Mouse (Mus musculus): ENCODE data around the gene Gm3159. TPM values are rescaled to one million over a fixed set of nuclear protein-coding genes. Genes with fewer than 3 reads are reported as not detected.
"Not testable (repeated sequence)": the region's sequence is repeated elsewhere in the genome, so short reads cannot be mapped to it uniquely, and the experiment has no call there.

Gm3159 gene
- polyA plus RNA-seq (2016; fragmentation: Nextera tagmentation; extraction: Ambion mirVana) = not detected in 2 replicates

- not testable (repeated sequence) for H3K9ac ChIP-seq; H3K36me3 ChIP-seq; H3K4me2 ChIP-seq; ATAC-seq (ENCODE audit: insufficient number of reproducible peaks, low FRiP score); H3K4me3 ChIP-seq; H3K27ac ChIP-seq (ENCODE audit: poor library complexity, severe bottlenecking); H3K9me3 ChIP-seq (replicated peaks); H3K27me3 ChIP-seq (replicated peaks); H3K4me1 ChIP-seq (replicated peaks)
- WGBS = 60% methylated on average over 3 of the region's 3 CpGs
These were observed at the start of gene Gm3159 for GRCm38 (mm10) chr14:4397226-4397625. Gene Gm3159, plus strand, starts transcription at chr14:4397526.

- not testable (repeated sequence) for H3K9ac ChIP-seq; H3K27me3 ChIP-seq (replicated peaks); H3K4me2 ChIP-seq; ATAC-seq (ENCODE audit: insufficient number of reproducible peaks, low FRiP score); H3K4me3 ChIP-seq; H3K4me1 ChIP-seq (replicated peaks); H3K9me3 ChIP-seq (replicated peaks); H3K27ac ChIP-seq (ENCODE audit: poor library complexity, severe bottlenecking); H3K36me3 ChIP-seq
- WGBS = 70% methylated on average over 3 of the region's 3 CpGs
These were observed 28.3 kb upstream of the Gm3159 start for GRCm38 (mm10) chr14:4368991-4369390.

- H3K27me3 ChIP-seq (replicated peaks); H3K9ac ChIP-seq; H3K36me3 ChIP-seq; H3K4me2 ChIP-seq; H3K4me3 ChIP-seq; ATAC-seq (ENCODE audit: insufficient number of reproducible peaks, low FRiP score); H3K9me3 ChIP-seq (replicated peaks); H3K27ac ChIP-seq (ENCODE audit: poor library complexity, severe bottlenecking); H3K4me1 ChIP-seq (replicated peaks): not testable (repeated sequence)
- 65% methylated on average over 3 of the region's 3 CpGs for WGBS
These were observed 27.6 kb upstream of the Gm3159 start for GRCm38 (mm10) chr14:4369691-4370090.

GRCm38 (mm10) chr14:4377871-4378270, 19.5 kb upstream of the Gm3159 start:
- not testable (repeated sequence) for H3K4me3 ChIP-seq; H3K4me1 ChIP-seq (replicated peaks); H3K27me3 ChIP-seq (replicated peaks); H3K4me2 ChIP-seq; H3K36me3 ChIP-seq; H3K9me3 ChIP-seq (replicated peaks); H3K27ac ChIP-seq (ENCODE audit: poor library complexity, severe bottlenecking); ATAC-seq (ENCODE audit: insufficient number of reproducible peaks, low FRiP score); H3K9ac ChIP-seq

- H3K9me3 ChIP-seq (replicated peaks); H3K4me3 ChIP-seq; H3K4me2 ChIP-seq; H3K36me3 ChIP-seq; H3K27me3 ChIP-seq (replicated peaks); H3K4me1 ChIP-seq (replicated peaks); H3K9ac ChIP-seq; H3K27ac ChIP-seq (ENCODE audit: poor library complexity, severe bottlenecking); ATAC-seq (ENCODE audit: insufficient number of reproducible peaks, low FRiP score): not testable (repeated sequence)
These were observed 11.7 kb upstream of the Gm3159 start for GRCm38 (mm10) chr14:4385606-4386005.

GRCm38 (mm10) chr14:4392841-4393530, 4.3 kb upstream of the Gm3159 start:
- not testable (repeated sequence) for H3K9me3 ChIP-seq (replicated peaks); H3K4me1 ChIP-seq (replicated peaks)
- WGBS = 85% methylated on average over 4 of the region's 6 CpGs

GRCm38 (mm10) chr14:4398624-4399023, 1.3 kb downstream of the Gm3159 start:
- H3K27ac ChIP-seq (ENCODE audit: poor library complexity, severe bottlenecking); H3K4me1 ChIP-seq (replicated peaks); ATAC-seq (ENCODE audit: insufficient number of reproducible peaks, low FRiP score): not testable (repeated sequence)

More at GRCm38 (mm10) chr14:4392841-4393530, 4.3 kb upstream of the Gm3159 start:
- not testable (repeated sequence) for H3K9ac ChIP-seq; H3K36me3 ChIP-seq; H3K4me3 ChIP-seq; H3K27ac ChIP-seq (ENCODE audit: poor library complexity, severe bottlenecking); H3K27me3 ChIP-seq (replicated peaks); H3K4me2 ChIP-seq; ATAC-seq (ENCODE audit: insufficient number of reproducible peaks, low FRiP score)

GRCm38 (mm10) chr14:4400115-4400789, 2.9 kb downstream of the Gm3159 start:
- not testable (repeated sequence) for H3K27me3 ChIP-seq (replicated peaks); H3K27ac ChIP-seq (ENCODE audit: poor library complexity, severe bottlenecking); H3K4me1 ChIP-seq (replicated peaks); H3K9ac ChIP-seq; ATAC-seq (ENCODE audit: insufficient number of reproducible peaks, low FRiP score); H3K36me3 ChIP-seq; H3K4me3 ChIP-seq; H3K9me3 ChIP-seq (replicated peaks); H3K4me2 ChIP-seq
- WGBS = 81% methylated on average over 5 of the region's 5 CpGs

More at GRCm38 (mm10) chr14:4398624-4399023, 1.3 kb downstream of the Gm3159 start:
- not testable (repeated sequence) for H3K9ac ChIP-seq; H3K9me3 ChIP-seq (replicated peaks); H3K4me3 ChIP-seq; H3K36me3 ChIP-seq; H3K4me2 ChIP-seq; H3K27me3 ChIP-seq (replicated peaks)

- not testable (repeated sequence) for H3K27me3 ChIP-seq (replicated peaks); H3K36me3 ChIP-seq; H3K9ac ChIP-seq; H3K4me2 ChIP-seq; H3K9me3 ChIP-seq (replicated peaks); H3K4me1 ChIP-seq (replicated peaks); H3K4me3 ChIP-seq; ATAC-seq (ENCODE audit: insufficient number of reproducible peaks, low FRiP score); H3K27ac ChIP-seq (ENCODE audit: poor library complexity, severe bottlenecking)
- WGBS = 62% methylated on average over 5 of the region's 5 CpGs
These were observed 3.9 kb downstream of the Gm3159 start for GRCm38 (mm10) chr14:4401245-4401644.

- not testable (repeated sequence) for H3K9me3 ChIP-seq (replicated peaks); H3K4me2 ChIP-seq; ATAC-seq (ENCODE audit: insufficient number of reproducible peaks, low FRiP score); H3K4me3 ChIP-seq; H3K9ac ChIP-seq; H3K27me3 ChIP-seq (replicated peaks); H3K36me3 ChIP-seq; H3K4me1 ChIP-seq (replicated peaks); H3K27ac ChIP-seq (ENCODE audit: poor library complexity, severe bottlenecking)
These were observed 6.5 kb downstream of the Gm3159 start for GRCm38 (mm10) chr14:4403840-4404239.

- WGBS = 32% methylated on average over 1 of the region's 1 CpGs
- not testable (repeated sequence) for H3K27ac ChIP-seq (ENCODE audit: poor library complexity, severe bottlenecking); H3K4me1 ChIP-seq (replicated peaks); H3K27me3 ChIP-seq (replicated peaks); H3K4me2 ChIP-seq; H3K36me3 ChIP-seq; H3K9ac ChIP-seq; ATAC-seq (ENCODE audit: insufficient number of reproducible peaks, low FRiP score); H3K9me3 ChIP-seq (replicated peaks); H3K4me3 ChIP-seq
These were observed 12.6 kb downstream of the Gm3159 start for GRCm38 (mm10) chr14:4409939-4410338.

Measured in heart, embryonic 12.5 days (tissue).